Mouse (Mus musculus): ENCODE measurements around the gene Praf2. TPM values are rescaled to one million over a fixed set of nuclear protein-coding genes. Genes with fewer than 3 reads are reported as not detected.

Gene Praf2
- polyA plus RNA-seq, 1 experiment, result 53.8 TPM

DNA sequence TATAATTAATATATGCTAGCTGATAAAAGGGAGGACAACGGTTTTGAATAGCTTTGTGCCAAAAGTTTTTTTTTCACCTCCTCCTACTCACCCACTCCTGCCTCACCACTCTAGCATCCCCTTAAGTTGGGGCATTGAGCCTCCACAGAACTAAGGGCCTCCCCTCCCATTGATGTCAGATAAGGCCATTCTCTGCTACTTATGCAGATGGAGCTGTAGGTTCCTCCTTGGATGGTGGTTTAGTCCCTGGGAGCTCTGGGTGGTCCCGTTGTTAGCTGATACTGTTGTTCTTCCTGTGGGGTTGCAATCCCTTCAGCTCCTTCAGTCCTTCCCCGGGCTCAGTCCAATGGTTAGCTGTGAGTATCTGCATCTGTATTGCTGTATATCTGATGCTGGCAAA, 51.1 kb downstream of the Praf2 start:
- Histone ChIP-seq H3K9me3 (replicated peaks; ENCODE audit: control insufficient read depth, insufficient read depth, low read length, poor library complexity, severe bottlenecking) (no peaks in the 10 kb centered on the region), H3K4me3 (ENCODE audit: low read depth, low read length) (no peak overlapping the region), H3K27ac (ENCODE audit: insufficient read depth, low read length) (no peak overlapping the region), H3K36me3 (ENCODE audit: control insufficient read depth, insufficient read depth, low read length, poor library complexity, severe bottlenecking) (0 out of 2 replicates have a peak, but pooled peaks cover 2% of the 10 kb centered on the region), H3K4me1 (ENCODE audit: control insufficient read depth, insufficient read depth, low read length) (peaks cover 2% of the 10 kb centered on the region), H3K27me3 (ENCODE audit: control insufficient read depth, insufficient read depth, low read length, poor library complexity, severe bottlenecking) (no peaks in the 10 kb centered on the region), H3K9ac (ENCODE audit: low read depth, poor library complexity, severe bottlenecking) (no peak overlapping the region)
- TF ChIP-seq POLR2A (IDR thresholded peaks at IDR 0.05; ENCODE audit: insufficient read depth, low read length) (no peak), CTCF (IDR thresholded peaks at IDR 0.05; ENCODE audit: low read depth, low read length) (no peak), EP300 (IDR thresholded peaks at IDR 0.05; ENCODE audit: insufficient read depth, low read depth, low read length) (no peak)

Other genes with a start within 250 kb of the Praf2 start
- not detected in 2 replicates for gene Foxp3, start 154.8 kb upstream of the Praf2 start, polyA plus RNA-seq (2011; ENCODE audit: insufficient read depth, insufficient read length, low read depth, missing spikeins)
- gene Ppp1r3f, start 154.2 kb upstream of the Praf2 start, polyA plus RNA-seq (2011; ENCODE audit: insufficient read depth, insufficient read length, low read depth, missing spikeins), result 7.0 and 11.5 TPM in 2 replicates
- gene Ccdc22, start 122.9 kb upstream of the Praf2 start, polyA plus RNA-seq (2011; ENCODE audit: insufficient read depth, insufficient read length, low read depth, missing spikeins), result 12.1 and 13.1 TPM in 2 replicates
- gene Cacna1f, start 121.4 kb upstream of the Praf2 start, polyA plus RNA-seq (2011; ENCODE audit: insufficient read depth, insufficient read length, low read depth, missing spikeins), result 0.14 and 0.16 TPM in 2 replicates
- 5.3 and 5.9 TPM in 2 replicates for gene Syp, start 90.0 kb upstream of the Praf2 start, polyA plus RNA-seq (2011; ENCODE audit: insufficient read depth, insufficient read length, low read depth, missing spikeins)
- gene Prickle3, start 71.2 kb upstream of the Praf2 start, polyA plus RNA-seq (2011; ENCODE audit: insufficient read depth, insufficient read length, low read depth, missing spikeins), result 5.8 and 6.1 TPM in 2 replicates
- gene Plp2, start 57.0 kb upstream of the Praf2 start, polyA plus RNA-seq (2011; ENCODE audit: insufficient read depth, insufficient read length, low read depth, missing spikeins), result 239 and 246 TPM in 2 replicates
- gene Magix, start 47.2 kb upstream of the Praf2 start, polyA plus RNA-seq (2011; ENCODE audit: insufficient read depth, insufficient read length, low read depth, missing spikeins), result not detected in 2 replicates
- 14.7 and 17.1 TPM in 2 replicates for gene Gpkow, start 31.3 kb upstream of the Praf2 start, polyA plus RNA-seq (2011; ENCODE audit: insufficient read depth, insufficient read length, low read depth, missing spikeins)
- 44.6 and 56.8 TPM in 2 replicates for gene Wdr45, start 14.1 kb upstream of the Praf2 start, polyA plus RNA-seq (2011; ENCODE audit: insufficient read depth, insufficient read length, low read depth, missing spikeins)
- not detected in 2 replicates for gene Gm45208, start 6.2 kb upstream of the Praf2 start, polyA plus RNA-seq (2011; ENCODE audit: insufficient read depth, insufficient read length, low read depth, missing spikeins)
- 20.4 and 28.9 TPM in 2 replicates for gene Ccdc120, start 22.5 kb downstream of the Praf2 start, polyA plus RNA-seq (2011; ENCODE audit: insufficient read depth, insufficient read length, low read depth, missing spikeins)
- gene Tfe3, start 34.1 kb downstream of the Praf2 start, polyA plus RNA-seq (2011; ENCODE audit: insufficient read depth, insufficient read length, low read depth, missing spikeins), result 65.8 and 81.6 TPM in 2 replicates
- gene Gripap1, start 61.3 kb downstream of the Praf2 start, polyA plus RNA-seq (2011; ENCODE audit: insufficient read depth, insufficient read length, low read depth, missing spikeins), result 18.5 and 19.2 TPM in 2 replicates
- gene Kcnd1, start 93.8 kb downstream of the Praf2 start, polyA plus RNA-seq (2011; ENCODE audit: insufficient read depth, insufficient read length, low read depth, missing spikeins), result 8.3 and 8.6 TPM in 2 replicates
- gene Otud5, start 112.9 kb downstream of the Praf2 start, polyA plus RNA-seq (2011; ENCODE audit: insufficient read depth, insufficient read length, low read depth, missing spikeins), result 85.0 and 90.6 TPM in 2 replicates
- gene Pim2, start 149.8 kb downstream of the Praf2 start, polyA plus RNA-seq (2011; ENCODE audit: insufficient read depth, insufficient read length, low read depth, missing spikeins), result 29.8 and 31.2 TPM in 2 replicates
- 25.6 and 31.4 TPM in 2 replicates for gene Slc35a2, start 155.6 kb downstream of the Praf2 start, polyA plus RNA-seq (2011; ENCODE audit: insufficient read depth, insufficient read length, low read depth, missing spikeins)
- 83.3 and 87.9 TPM in 2 replicates for gene Pqbp1, start 170.8 kb downstream of the Praf2 start, polyA plus RNA-seq (2011; ENCODE audit: insufficient read depth, insufficient read length, low read depth, missing spikeins)
- 41.6 and 44.9 TPM in 2 replicates for gene Timm17b, start 170.9 kb downstream of the Praf2 start, polyA plus RNA-seq (2011; ENCODE audit: insufficient read depth, insufficient read length, low read depth, missing spikeins)
- not detected in 2 replicates for gene Gm10491, start 179.4 kb downstream of the Praf2 start, polyA plus RNA-seq (2011; ENCODE audit: insufficient read depth, insufficient read length, low read depth, missing spikeins)
- not detected in 2 replicates for gene Gm10490, start 181.1 kb downstream of the Praf2 start, polyA plus RNA-seq (2011; ENCODE audit: insufficient read depth, insufficient read length, low read depth, missing spikeins)
- gene Pcsk1n, start 191.4 kb downstream of the Praf2 start, polyA plus RNA-seq (2011; ENCODE audit: insufficient read depth, insufficient read length, low read depth, missing spikeins), result 12.3 and 16.9 TPM in 2 replicates
- gene Eras, start 200.2 kb downstream of the Praf2 start, polyA plus RNA-seq (2011; ENCODE audit: insufficient read depth, insufficient read length, low read depth, missing spikeins), result 31.2 and 31.7 TPM in 2 replicates
- gene Hdac6, start 219.4 kb downstream of the Praf2 start, polyA plus RNA-seq (2011; ENCODE audit: insufficient read depth, insufficient read length, low read depth, missing spikeins), result 85.6 and 101 TPM in 2 replicates
- gene Gata1, start 249.6 kb downstream of the Praf2 start, polyA plus RNA-seq (2011; ENCODE audit: insufficient read depth, insufficient read length, low read depth, missing spikeins), result 1.3 and 1.9 TPM in 2 replicates